Mouse (Mus musculus) neutrophil, adult 83 days (primary cell): ENCODE data around the gene Gabpa. TPM values are rescaled to one million over a fixed set of nuclear protein-coding genes. Genes with fewer than 3 reads are reported as not detected.

Experiments
- total RNA-seq, 2 experiments: library from RNA; stranded (reverse); gene quantifications; one replicate each; pipeline ENCODE4 v1.2.4; 2023

Gabpa gene
- total RNA-seq = 10 to 100 TPM; 28.7 to 37.5 TPM

GRCm38 (mm10) chr16:84834745-84835440 lies at the start of gene Gabpa:
Gene Gabpa, plus strand, starts transcription at chr16:84834925.

GRCm38 (mm10) chr16:84835441-84835822 lies 707 bp downstream of the Gabpa start, which contains the start of gene Atp5j:
Gene Atp5j, minus strand, starts transcription at chr16:84835625.

Other genes starting within 250 kb of the Gabpa start
- gene Mrpl39, start 99.2 kb upstream of the Gabpa start, total RNA-seq = 1 to 10 TPM; 8.5 to 8.8 TPM
- gene Jam2, start 60.8 kb upstream of the Gabpa start, total RNA-seq = under 1 TPM in 1 of 2 experiments, not detected in 1; 0.13 TPM
- 100 to 1,000 TPM; 117 to 133 TPM for gene Atp5j, start 700 bp downstream of the Gabpa start, total RNA-seq